Mouse (Mus musculus): ENCODE data around the gene Kcnn3. TPM values are rescaled to one million over a fixed set of nuclear protein-coding genes. Genes with fewer than 3 reads are reported as not detected.

Gene Kcnn3
- polyA plus RNA-seq, 1 experiment from 2014 or later: 4.2 TPM

GRCm38 (mm10) chr3:89551880-89552279 lies 31.9 kb downstream of the Kcnn3 start:
- Histone ChIP-seq H3K9me3 (replicated peaks) (no peaks in the 10 kb centered on the region), H3K36me3 (no peaks in the 10 kb centered on the region), H3K4me3 (no peak overlapping the region), H3K27me3 (no peaks in the 10 kb centered on the region), H3K9ac (no peak overlapping the region), H3K4me2 (replicated peaks) (no peak overlapping the region), H3K4me1 (0 out of 2 replicates have a peak, but pooled peaks cover 4% of the 10 kb centered on the region), H3K27ac (no peak overlapping the region)
- 85% methylated on average over 2 of the region's 2 CpGs for WGBS
- ATAC-seq (ENCODE audit: low FRiP score): no peak

GRCm38 (mm10) chr3:89553432-89553831 lies 33.5 kb downstream of the Kcnn3 start:
- no peak for ATAC-seq (ENCODE audit: low FRiP score)
- no peak overlapping the region for H3K4me3 ChIP-seq
- 0 out of 2 replicates have a peak, but pooled peaks cover 4% of the 10 kb centered on the region for H3K4me1 ChIP-seq
- H3K9me3 ChIP-seq (replicated peaks): no peaks in the 10 kb centered on the region
- 82% methylated on average over 8 of the region's 8 CpGs for WGBS
- no peaks in the 10 kb centered on the region for H3K36me3 ChIP-seq
- H3K27me3 ChIP-seq: no peaks in the 10 kb centered on the region
- no peak overlapping the region for H3K27ac ChIP-seq
- H3K9ac ChIP-seq: no peak overlapping the region
- no peak overlapping the region for H3K4me2 ChIP-seq (replicated peaks)

GRCm38 (mm10) chr3:89553946-89554345 lies 34.0 kb downstream of the Kcnn3 start:
- H3K4me2 ChIP-seq (replicated peaks): no peak overlapping the region
- no peak overlapping the region for H3K27ac ChIP-seq
- H3K4me1 ChIP-seq: peaks cover 7% of the 10 kb centered on the region; the same call in 1 of the 2 replicates
- no peaks in the 10 kb centered on the region for H3K27me3 ChIP-seq
- no peaks in the 10 kb centered on the region for H3K9me3 ChIP-seq (replicated peaks)
- WGBS: 72% methylated on average over 4 of the region's 4 CpGs
- H3K36me3 ChIP-seq: no peaks in the 10 kb centered on the region
- H3K4me3 ChIP-seq: no peak overlapping the region
- ATAC-seq (ENCODE audit: low FRiP score): no peak
- no peak overlapping the region for H3K9ac ChIP-seq

DNA sequence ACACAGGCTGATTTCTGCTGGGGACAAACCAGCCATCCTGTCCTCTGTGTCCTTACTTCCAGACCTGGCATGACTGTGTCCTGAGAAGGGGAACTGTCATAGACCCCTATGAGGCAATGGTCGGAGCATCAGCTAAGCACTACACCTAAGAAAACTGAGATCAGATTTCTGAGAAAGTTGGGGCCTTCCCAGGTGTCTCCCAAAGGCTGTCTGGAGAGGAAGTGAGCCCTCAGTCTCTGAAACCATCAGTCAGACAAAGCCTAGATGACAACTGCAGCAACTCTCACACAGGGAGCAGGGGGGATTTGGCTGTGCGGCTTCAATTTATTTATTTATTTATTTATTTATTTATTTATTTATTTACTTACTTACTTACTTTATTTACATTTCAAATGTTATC lies 34.6 kb downstream of the Kcnn3 start:
- Histone ChIP-seq H3K36me3 (no peaks in the 10 kb centered on the region), H3K4me1 (peaks cover 12% of the 10 kb centered on the region; the same call in 1 of the 2 replicates), H3K9ac (no peak overlapping the region), H3K4me2 (replicated peaks) (no peak overlapping the region), H3K27me3 (no peaks in the 10 kb centered on the region), H3K27ac (no peak overlapping the region), H3K4me3 (no peak overlapping the region), H3K9me3 (replicated peaks) (no peaks in the 10 kb centered on the region)
- no peak for ATAC-seq (ENCODE audit: low FRiP score)
- WGBS: 93% methylated on average over 2 of the region's 2 CpGs

DNA sequence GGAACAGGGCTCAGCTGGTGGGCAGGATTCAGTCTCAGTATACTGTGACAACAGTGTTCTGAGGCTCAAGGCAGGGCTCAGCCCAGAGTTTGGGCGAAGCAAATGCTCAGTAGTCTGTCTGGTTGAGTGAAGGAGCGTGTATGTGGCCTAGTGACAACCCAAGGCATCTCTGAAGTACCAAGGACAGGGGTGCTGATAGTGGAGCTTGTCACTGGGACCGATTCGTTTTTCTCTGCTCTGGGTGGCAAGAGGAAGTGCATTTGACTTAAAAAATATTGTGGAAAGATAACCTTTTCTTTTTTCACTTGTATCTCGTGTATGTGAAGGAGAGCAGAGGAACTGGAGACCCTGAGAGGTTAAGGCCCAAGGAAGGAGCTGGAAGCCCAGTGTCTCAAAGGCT lies 37.8 kb downstream of the Kcnn3 start:
- Histone ChIP-seq H3K9ac (no peak overlapping the region), H3K4me1 (peaks cover 8% of the 10 kb centered on the region; the same call in 1 of the 2 replicates), H3K4me2 (replicated peaks) (no peak overlapping the region), H3K27me3 (no peaks in the 10 kb centered on the region), H3K9me3 (replicated peaks) (no peaks in the 10 kb centered on the region), H3K36me3 (no peaks in the 10 kb centered on the region), H3K4me3 (no peak overlapping the region), H3K27ac (no peak overlapping the region)
- WGBS: 78% methylated on average over 5 of the region's 5 CpGs
- no peak for ATAC-seq (ENCODE audit: low FRiP score)

GRCm38 (mm10) chr3:89558972-89559910 lies 39.3 kb downstream of the Kcnn3 start:
- Histone ChIP-seq H3K27ac (peak overlapping the region; percentile 44; the same call in 1 of the 2 replicates), H3K36me3 (no peaks in the 10 kb centered on the region), H3K27me3 (no peaks in the 10 kb centered on the region), H3K9me3 (replicated peaks) (no peaks in the 10 kb centered on the region), H3K4me3 (no peak overlapping the region), H3K4me2 (replicated peaks) (no peak overlapping the region), H3K4me1 (peaks cover 8% of the 10 kb centered on the region; the same call in 1 of the 2 replicates), H3K9ac (no peak overlapping the region)
- 59% methylated on average over 15 of the region's 15 CpGs for WGBS
- ATAC-seq (ENCODE audit: low FRiP score): no peak

DNA sequence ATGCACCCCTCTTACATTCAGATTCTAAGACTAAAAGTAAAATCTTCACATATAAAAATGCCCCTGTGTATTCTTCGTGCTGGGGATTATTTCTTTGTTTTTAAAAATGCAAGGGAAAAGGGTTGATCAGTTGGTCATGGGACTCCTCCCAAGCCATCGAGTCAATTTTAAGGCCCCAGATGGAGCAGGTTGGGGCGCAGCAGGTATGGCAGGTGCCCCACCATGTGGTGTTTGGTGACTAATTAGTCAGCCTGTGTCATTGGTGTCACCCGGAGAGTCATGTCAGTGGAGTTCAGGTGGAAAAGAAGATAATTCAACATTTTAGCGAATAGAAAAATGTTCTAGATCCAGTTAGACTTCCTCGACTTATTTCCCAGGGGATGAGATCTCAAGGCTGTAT lies 41.4 kb downstream of the Kcnn3 start:
- Histone ChIP-seq H3K27me3 (no peaks in the 10 kb centered on the region), H3K9me3 (replicated peaks) (no peaks in the 10 kb centered on the region), H3K36me3 (no peaks in the 10 kb centered on the region), H3K4me2 (replicated peaks) (no peak overlapping the region), H3K9ac (no peak overlapping the region), H3K4me3 (no peak overlapping the region), H3K4me1 (peaks cover 8% of the 10 kb centered on the region; the same call in 1 of the 2 replicates), H3K27ac (no peak overlapping the region)
- WGBS: 90% methylated on average over 6 of the region's 6 CpGs
- ATAC-seq (ENCODE audit: low FRiP score): no peak

- ATAC-seq (ENCODE audit: low FRiP score): no peak
- WGBS: 83% methylated on average over 5 of the region's 5 CpGs
These were observed 45.4 kb downstream of the Kcnn3 start for GRCm38 (mm10) chr3:89565371-89565770.

DNA sequence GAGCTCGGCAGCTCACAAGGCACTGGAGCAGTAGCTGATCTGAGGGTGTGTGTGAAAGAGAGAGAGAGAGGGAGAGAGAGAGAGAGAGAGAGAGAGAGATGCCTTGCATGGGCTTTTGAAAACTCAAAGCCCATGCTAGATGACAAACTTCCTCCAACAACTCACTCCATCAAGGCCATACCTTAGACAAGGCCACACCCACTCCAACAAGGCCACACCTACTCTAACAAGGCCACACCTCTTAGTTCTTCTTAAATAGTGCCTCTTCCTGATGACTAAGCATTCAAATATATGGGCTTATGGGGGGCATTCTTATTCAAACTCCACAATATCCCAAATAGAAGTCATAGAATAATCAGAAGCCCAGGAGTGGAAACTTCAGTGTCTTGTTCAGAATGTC lies 49.1 kb downstream of the Kcnn3 start:
- Histone ChIP-seq H3K4me1 (0 out of 2 replicates have a peak, but pooled peaks cover 5% of the 10 kb centered on the region), H3K36me3 (no peaks in the 10 kb centered on the region), H3K9me3 (replicated peaks) (no peaks in the 10 kb centered on the region), H3K4me3 (no peak overlapping the region), H3K27ac (no peak overlapping the region), H3K27me3 (no peaks in the 10 kb centered on the region), H3K4me2 (replicated peaks) (no peak overlapping the region), H3K9ac (no peak overlapping the region)
- ATAC-seq (ENCODE audit: low FRiP score): no peak
- 78% methylated on average over 1 of the region's 1 CpGs for WGBS

More at GRCm38 (mm10) chr3:89565371-89565770, 45.4 kb downstream of the Kcnn3 start:
- Histone ChIP-seq H3K36me3 (no peaks in the 10 kb centered on the region), H3K27me3 (no peaks in the 10 kb centered on the region), H3K9ac (no peak overlapping the region), H3K4me1 (0 out of 2 replicates have a peak, but pooled peaks cover 5% of the 10 kb centered on the region), H3K9me3 (replicated peaks) (no peaks in the 10 kb centered on the region), H3K4me3 (no peak overlapping the region), H3K27ac (no peak overlapping the region), H3K4me2 (replicated peaks) (no peak overlapping the region)

- no peak overlapping the region for H3K27ac ChIP-seq
- no peaks in the 10 kb centered on the region for H3K9me3 ChIP-seq (replicated peaks)
- 0 out of 2 replicates have a peak, but pooled peaks cover 5% of the 10 kb centered on the region for H3K4me1 ChIP-seq
- ATAC-seq (ENCODE audit: low FRiP score): no peak
- 56% methylated on average over 7 of the region's 7 CpGs for WGBS
- no peak overlapping the region for H3K4me3 ChIP-seq
- no peak overlapping the region for H3K4me2 ChIP-seq (replicated peaks)
- H3K27me3 ChIP-seq: no peaks in the 10 kb centered on the region
- H3K9ac ChIP-seq: no peak overlapping the region
- no peaks in the 10 kb centered on the region for H3K36me3 ChIP-seq
These were observed 49.9 kb downstream of the Kcnn3 start for GRCm38 (mm10) chr3:89569707-89570324.

GRCm38 (mm10) chr3:89570362-89570761 lies 50.4 kb downstream of the Kcnn3 start:
- H3K9ac ChIP-seq: no peak overlapping the region
- no peak overlapping the region for H3K27ac ChIP-seq
- H3K4me3 ChIP-seq: no peak overlapping the region
- no peaks in the 10 kb centered on the region; the same call in 1 of the 2 replicates for H3K9me3 ChIP-seq (replicated peaks)
- no peaks in the 10 kb centered on the region for H3K36me3 ChIP-seq
- no peak overlapping the region for H3K4me2 ChIP-seq (replicated peaks)
- ATAC-seq (ENCODE audit: low FRiP score): no peak
- 64% methylated on average over 3 of the region's 3 CpGs for WGBS
- H3K27me3 ChIP-seq: no peaks in the 10 kb centered on the region
- 0 out of 2 replicates have a peak, but pooled peaks cover 5% of the 10 kb centered on the region for H3K4me1 ChIP-seq

- Histone ChIP-seq H3K9me3 (replicated peaks) (no peaks in the 10 kb centered on the region; the same call in 1 of the 2 replicates), H3K27me3 (no peaks in the 10 kb centered on the region), H3K4me1 (peaks cover 10% of the 10 kb centered on the region; the same call in 1 of the 2 replicates), H3K4me3 (no peak overlapping the region), H3K9ac (no peak overlapping the region), H3K4me2 (replicated peaks) (no peak overlapping the region), H3K36me3 (no peaks in the 10 kb centered on the region), H3K27ac (no peak overlapping the region)
- no peak for ATAC-seq (ENCODE audit: low FRiP score)
- WGBS: 69% methylated on average over 2 of the region's 2 CpGs
These were observed 54.3 kb downstream of the Kcnn3 start for GRCm38 (mm10) chr3:89574260-89574659.
